Mouse (Mus musculus) heart, adult 2 months (tissue): ENCODE results near the gene Pheta1.

Source experiments
- EP300 ChIP-seq: fragments of 200-500 bp; IDR thresholded peaks from 2 replicates; pipeline ENCODE4 v1.6.1; 2011; ENCODE audit warnings: low read depth, low read length, control low read depth; ENCODE audit not compliant: insufficient read depth
- POLR2A ChIP-seq: fragments of 200-500 bp; IDR thresholded peaks from 2 replicates; pipeline ENCODE4 v1.6.1; 2011; ENCODE audit warnings: mild to moderate bottlenecking, low read depth, low read length, control low read depth; ENCODE audit not compliant: insufficient read depth

- no peak for TF ChIP-seq POLR2A
- TF ChIP-seq EP300 = no peak
Observed at GRCm38 (mm10) chr5:121858427-121858826, 9.6 kb downstream of the Pheta1 start.
